Mouse (Mus musculus): ENCODE results near the gene Rabgap1l. TPM values are rescaled to one million over a fixed set of nuclear protein-coding genes. Genes with fewer than 3 reads are reported as not detected.

Rabgap1l gene
- polyA plus RNA-seq (2014; fragmentation: Nextera tagmentation; extraction: Ambion mirVana): 53.5 and 58.1 TPM in 2 replicates

- 1% methylated on average over 65 of the region's 67 CpGs for WGBS (ENCODE audit: insufficient replicate concordance)
- H3K9ac ChIP-seq (ENCODE audit: low read depth, low read length): peak within 1 kb of the TSS; percentile 79
- peak within 1 kb of the TSS; percentile 88 for H3K4me3 ChIP-seq (ENCODE audit: low read depth, low read length)
- H3K4me1 ChIP-seq (ENCODE audit: control insufficient read depth, insufficient read depth, low read length): no peaks in the 10 kb centered on the region
- H3K27ac ChIP-seq (ENCODE audit: low read depth, low read length): peak within 1 kb of the TSS; percentile 75
- H3K27me3 ChIP-seq (ENCODE audit: control insufficient read depth, insufficient read depth, low read length): no peaks in the 10 kb centered on the region
- H3K9me3 ChIP-seq (replicated peaks; ENCODE audit: control insufficient read depth, low read length): no peaks in the 10 kb centered on the region
- ATAC-seq (replicated peaks; ENCODE audit: insufficient number of reproducible peaks, low FRiP score, low TSS enrichment): peak; percentile 96
- H3K4me2 ChIP-seq: peak within 1 kb of the TSS; percentile 89
- no peaks in the 10 kb centered on the region for H3K36me3 ChIP-seq (ENCODE audit: control insufficient read depth, insufficient read depth, low read length)
Measured at GRCm38 (mm10) chr1:160792686-160793355, at the start of gene Rabgap1l. TSS of gene Rabgap1l (minus strand) at chr1:160793211.

GRCm38 (mm10) chr1:160842567-160842966, 49.6 kb upstream of the Rabgap1l start:
- H3K4me2 ChIP-seq: no peak overlapping the region
- H3K27me3 ChIP-seq (ENCODE audit: control insufficient read depth, insufficient read depth, low read length): no peaks in the 10 kb centered on the region
- H3K27ac ChIP-seq (ENCODE audit: low read depth, low read length): no peak overlapping the region
- H3K9ac ChIP-seq (ENCODE audit: low read depth, low read length): no peak overlapping the region
- no peaks in the 10 kb centered on the region for H3K9me3 ChIP-seq (replicated peaks; ENCODE audit: control insufficient read depth, low read length)
- no peak overlapping the region for H3K4me3 ChIP-seq (ENCODE audit: low read depth, low read length)
- no peak for ATAC-seq (replicated peaks; ENCODE audit: insufficient number of reproducible peaks, low FRiP score, low TSS enrichment)
- H3K4me1 ChIP-seq (ENCODE audit: control insufficient read depth, insufficient read depth, low read length): no peaks in the 10 kb centered on the region
- 54% methylated on average over 10 of the region's 10 CpGs for WGBS (ENCODE audit: insufficient replicate concordance)
- no peaks in the 10 kb centered on the region for H3K36me3 ChIP-seq (ENCODE audit: control insufficient read depth, insufficient read depth, low read length)

- Histone ChIP-seq H3K27ac (ENCODE audit: low read depth, low read length) (no peak overlapping the region), H3K4me1 (ENCODE audit: control insufficient read depth, insufficient read depth, low read length) (no peaks in the 10 kb centered on the region), H3K27me3 (ENCODE audit: control insufficient read depth, insufficient read depth, low read length) (no peaks in the 10 kb centered on the region), H3K4me2 (no peak overlapping the region), H3K9me3 (replicated peaks; ENCODE audit: control insufficient read depth, low read length) (no peaks in the 10 kb centered on the region), H3K36me3 (ENCODE audit: control insufficient read depth, insufficient read depth, low read length) (no peaks in the 10 kb centered on the region), H3K9ac (ENCODE audit: low read depth, low read length) (no peak overlapping the region), H3K4me3 (ENCODE audit: low read depth, low read length) (no peak overlapping the region)
- 48% methylated on average over 5 of the region's 5 CpGs for WGBS (ENCODE audit: insufficient replicate concordance)
- no peak for ATAC-seq (replicated peaks; ENCODE audit: insufficient number of reproducible peaks, low FRiP score, low TSS enrichment)
Measured at GRCm38 (mm10) chr1:160840618-160841017, 47.6 kb upstream of the Rabgap1l start.

- H3K4me2 ChIP-seq: no peak overlapping the region
- no peak overlapping the region for H3K4me3 ChIP-seq (ENCODE audit: low read depth, low read length)
- H3K9ac ChIP-seq (ENCODE audit: low read depth, low read length): no peak overlapping the region
- no peaks in the 10 kb centered on the region for H3K36me3 ChIP-seq (ENCODE audit: control insufficient read depth, insufficient read depth, low read length)
- H3K27ac ChIP-seq (ENCODE audit: low read depth, low read length): no peak overlapping the region
- WGBS (ENCODE audit: insufficient replicate concordance): 52% methylated on average over 4 of the region's 4 CpGs
- no peaks in the 10 kb centered on the region for H3K27me3 ChIP-seq (ENCODE audit: control insufficient read depth, insufficient read depth, low read length)
- ATAC-seq (replicated peaks; ENCODE audit: insufficient number of reproducible peaks, low FRiP score, low TSS enrichment): no peak
- no peaks in the 10 kb centered on the region for H3K9me3 ChIP-seq (replicated peaks; ENCODE audit: control insufficient read depth, low read length)
- no peaks in the 10 kb centered on the region for H3K4me1 ChIP-seq (ENCODE audit: control insufficient read depth, insufficient read depth, low read length)
Measured at GRCm38 (mm10) chr1:160839095-160839494, 46.1 kb upstream of the Rabgap1l start.

GRCm38 (mm10) chr1:160834446-160834845, 41.4 kb upstream of the Rabgap1l start:
- H3K4me3 ChIP-seq (ENCODE audit: low read depth, low read length): no peak overlapping the region
- H3K4me1 ChIP-seq (ENCODE audit: control insufficient read depth, insufficient read depth, low read length): peaks cover 3% of the 10 kb centered on the region; the same call in 1 of the 2 replicates
- no peaks in the 10 kb centered on the region for H3K9me3 ChIP-seq (replicated peaks; ENCODE audit: control insufficient read depth, low read length)
- H3K4me2 ChIP-seq: no peak overlapping the region
- 79% methylated on average over 1 of the region's 1 CpGs for WGBS (ENCODE audit: insufficient replicate concordance)
- no peaks in the 10 kb centered on the region for H3K36me3 ChIP-seq (ENCODE audit: control insufficient read depth, insufficient read depth, low read length)
- ATAC-seq (replicated peaks; ENCODE audit: insufficient number of reproducible peaks, low FRiP score, low TSS enrichment): peak; percentile 52; the same call in 1 of the 2 replicates
- H3K27ac ChIP-seq (ENCODE audit: low read depth, low read length): no peak overlapping the region
- no peaks in the 10 kb centered on the region for H3K27me3 ChIP-seq (ENCODE audit: control insufficient read depth, insufficient read depth, low read length)
- no peak overlapping the region for H3K9ac ChIP-seq (ENCODE audit: low read depth, low read length)

- Histone ChIP-seq H3K4me2 (peak overlapping the region; percentile 22; the same call in 1 of the 2 replicates), H3K27ac (ENCODE audit: low read depth, low read length) (peak overlapping the region; percentile 73), H3K27me3 (ENCODE audit: control insufficient read depth, insufficient read depth, low read length) (no peaks in the 10 kb centered on the region), H3K9ac (ENCODE audit: low read depth, low read length) (no peak overlapping the region), H3K4me3 (ENCODE audit: low read depth, low read length) (0 out of 2 replicates have a peak overlapping the region, but pooled peaks have one; percentile 10), H3K36me3 (ENCODE audit: control insufficient read depth, insufficient read depth, low read length) (no peaks in the 10 kb centered on the region), H3K9me3 (replicated peaks; ENCODE audit: control insufficient read depth, low read length) (no peaks in the 10 kb centered on the region), H3K4me1 (ENCODE audit: control insufficient read depth, insufficient read depth, low read length) (peaks cover 3% of the 10 kb centered on the region; the same call in 1 of the 2 replicates)
- WGBS (ENCODE audit: insufficient replicate concordance): 68% methylated on average over 9 of the region's 9 CpGs
- ATAC-seq (replicated peaks; ENCODE audit: insufficient number of reproducible peaks, low FRiP score, low TSS enrichment): no peak
Measured at GRCm38 (mm10) chr1:160832267-160833021, 39.4 kb upstream of the Rabgap1l start.

GRCm38 (mm10) chr1:160830608-160831498, 37.8 kb upstream of the Rabgap1l start:
- H3K9ac ChIP-seq (ENCODE audit: low read depth, low read length): no peak overlapping the region
- H3K4me3 ChIP-seq (ENCODE audit: low read depth, low read length): no peak overlapping the region
- no peaks in the 10 kb centered on the region for H3K36me3 ChIP-seq (ENCODE audit: control insufficient read depth, insufficient read depth, low read length)
- no peaks in the 10 kb centered on the region for H3K27me3 ChIP-seq (ENCODE audit: control insufficient read depth, insufficient read depth, low read length)
- no peak overlapping the region for H3K27ac ChIP-seq (ENCODE audit: low read depth, low read length)
- H3K4me1 ChIP-seq (ENCODE audit: control insufficient read depth, insufficient read depth, low read length): peaks cover 3% of the 10 kb centered on the region; the same call in 1 of the 2 replicates
- H3K9me3 ChIP-seq (replicated peaks; ENCODE audit: control insufficient read depth, low read length): no peaks in the 10 kb centered on the region
- no peak overlapping the region for H3K4me2 ChIP-seq
- no peak for ATAC-seq (replicated peaks; ENCODE audit: insufficient number of reproducible peaks, low FRiP score, low TSS enrichment)
- WGBS (ENCODE audit: insufficient replicate concordance): 86% methylated on average over 8 of the region's 8 CpGs

- Histone ChIP-seq H3K27ac (ENCODE audit: low read depth, low read length) (no peak overlapping the region), H3K9me3 (replicated peaks; ENCODE audit: control insufficient read depth, low read length) (no peaks in the 10 kb centered on the region), H3K4me3 (ENCODE audit: low read depth, low read length) (no peak overlapping the region), H3K9ac (ENCODE audit: low read depth, low read length) (no peak overlapping the region), H3K4me1 (ENCODE audit: control insufficient read depth, insufficient read depth, low read length) (peaks cover 4% of the 10 kb centered on the region), H3K36me3 (ENCODE audit: control insufficient read depth, insufficient read depth, low read length) (no peaks in the 10 kb centered on the region), H3K27me3 (ENCODE audit: control insufficient read depth, insufficient read depth, low read length) (no peaks in the 10 kb centered on the region), H3K4me2 (peak overlapping the region; percentile 14; the same call in 1 of the 2 replicates)
- WGBS (ENCODE audit: insufficient replicate concordance): 22% methylated on average over 3 of the region's 3 CpGs
- ATAC-seq (replicated peaks; ENCODE audit: insufficient number of reproducible peaks, low FRiP score, low TSS enrichment): peak; percentile 61
Measured at GRCm38 (mm10) chr1:160825441-160825856, 32.4 kb upstream of the Rabgap1l start.
